Mouse (Mus musculus) megakaryocyte, embryonic 14.5 days (primary cell): Measurements from ENCODE around the gene Foxc2.

Experiments used
- FLI1 ChIP-seq: IDR thresholded peaks from 2 replicates; pipeline ENCODE4 v1.6.1; 2012; ENCODE audit warnings: low read length, inconsistent platforms, mixed read lengths
- GATA1 ChIP-seq: IDR thresholded peaks from 3 replicates; pipeline ENCODE4 v1.6.1; 2012; ENCODE audit warnings: mixed read lengths, low read length, inconsistent platforms, borderline replicate concordance

- TF ChIP-seq GATA1 (no peak), FLI1 (no peak)
Observed at GRCm38 (mm10) chr8:121126694-121127093, 10.7 kb downstream of the Foxc2 start.
